Mouse (Mus musculus) MEL (cell line): ENCODE data around the gene Akt1.

ENCODE experiments used
- CTCF ChIP-seq, 3 experiments: IDR thresholded peaks in 2 of 3; conservative IDR thresholded peaks in 1 of 3; 2 replicates each; pipeline ENCODE4 v1.5.1; 2011 to 2012; ENCODE audit warnings: low read length in 3 of 3, low read depth in 2 of 3, mild to moderate bottlenecking in 2 of 3, improper control_type of control experiment in 1 of 3, inconsistent platforms in 1 of 3, mixed read lengths in 1 of 3, moderate library complexity in 1 of 3; ENCODE audit not compliant: control insufficient read depth in 1 of 3, insufficient read depth in 1 of 3, poor library complexity in 1 of 3, severe bottlenecking in 1 of 3
- E2F4 ChIP-seq: IDR thresholded peaks from 2 replicates; pipeline ENCODE4 v1.6.1; 2011; ENCODE audit warnings: low read depth, low read length, improper control_type of control experiment, borderline replicate concordance
- ETS1 ChIP-seq: IDR thresholded peaks from 2 replicates; pipeline ENCODE4 v1.6.1; 2012; ENCODE audit warnings: low read depth, mild to moderate bottlenecking, inconsistent platforms, low read length, improper control_type of control experiment, moderate library complexity
- GATA1 ChIP-seq: IDR thresholded peaks from 2 replicates; pipeline ENCODE4 v1.6.1; 2011; ENCODE audit warnings: low read depth, low read length, improper control_type of control experiment
- MYC ChIP-seq: IDR thresholded peaks from 2 replicates; pipeline ENCODE4 v1.6.1; 2011; ENCODE audit warnings: low read depth, mild to moderate bottlenecking, low read length, improper control_type of control experiment, moderate library complexity
- POLR2A ChIP-seq, 2 experiments: IDR thresholded peaks; 2 replicates each; pipeline ENCODE4 v1.6.1; 2011 to 2012; ENCODE audit warnings: low read length in 2 of 2, mild to moderate bottlenecking in 2 of 2, control low read depth in 1 of 2, improper control_type of control experiment in 1 of 2, low read depth in 1 of 2, moderate library complexity in 1 of 2; ENCODE audit not compliant: control insufficient read depth in 1 of 2, insufficient read depth in 1 of 2, poor library complexity in 1 of 2
- RAD21 ChIP-seq: IDR thresholded peaks from 2 replicates; pipeline ENCODE4 v1.6.1; 2011; ENCODE audit warnings: mild to moderate bottlenecking, low read depth, low read length, improper control_type of control experiment
- SMC3 ChIP-seq: IDR thresholded peaks from 2 replicates; pipeline ENCODE4 v1.6.1; 2011; ENCODE audit warnings: low read depth, low read length, improper control_type of control experiment
- USF1 ChIP-seq: IDR thresholded peaks from 2 replicates; pipeline ENCODE4 v1.6.1; 2014; ENCODE audit warnings: low read depth, mild to moderate bottlenecking, inconsistent platforms, low read length, improper control_type of control experiment, moderate library complexity
- ZNF384 ChIP-seq: IDR thresholded peaks from 2 replicates; pipeline ENCODE4 v1.6.1; 2012; ENCODE audit warnings: low read depth, mild to moderate bottlenecking, inconsistent platforms, low read length, improper control_type of control experiment

DNA sequence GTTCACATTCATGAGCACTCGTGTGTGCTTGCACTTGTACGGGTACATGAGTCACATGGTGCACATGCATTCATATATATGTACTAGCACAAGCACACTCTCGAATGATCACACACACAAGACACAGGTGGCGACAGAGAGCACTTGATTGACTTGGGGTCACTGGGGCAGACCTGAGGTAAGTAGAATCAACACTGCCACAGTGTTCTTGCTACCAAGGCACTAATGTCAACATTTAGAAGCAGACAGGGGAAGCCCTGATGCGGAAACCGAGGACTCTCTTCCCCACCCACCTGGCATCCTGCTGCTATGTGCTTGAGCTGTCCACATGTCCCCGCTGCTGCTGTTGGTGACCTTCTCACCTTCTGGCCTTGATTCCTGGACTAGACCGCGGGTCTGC is 41.0 kb downstream of the Akt1 start:
- TF ChIP-seq POLR2A (IDR thresholded peaks at IDR 0.05; ENCODE audit: control insufficient read depth in 1 of 2, insufficient read depth in 1 of 2, low read depth in 1 of 2, low read length in 2 of 2, poor library complexity in 1 of 2) (no peak), GATA1 (no peak), RAD21 (no peak), USF1 (no peak), CTCF (IDR thresholded peaks at IDR 0.05 in 2 of 3, conservative IDR thresholded peaks at IDR 0.05 in 1 of 3; ENCODE audit: control insufficient read depth in 1 of 3, insufficient read depth in 1 of 3, low read depth in 2 of 3, low read length in 3 of 3, poor library complexity in 1 of 3, severe bottlenecking in 1 of 3) (no peak), ZNF384 (no peak), SMC3 (no peak), MYC (no peak), E2F4 (no peak), ETS1 (no peak)
